Mouse (Mus musculus) liver, postnatal 0 days (tissue): ENCODE data around the gene Tmem81.

Source experiments
- CTCF ChIP-seq: sonication (generic); IDR thresholded peaks from 2 replicates; pipeline ENCODE4 v1.5.1; 2016; ENCODE audit warnings: antibody characterized with exemption, low read depth
- EP300 ChIP-seq: IDR thresholded peaks from 2 replicates; pipeline ENCODE4 v1.6.1; 2016; ENCODE audit warnings: antibody characterized with exemption, low read depth, mild to moderate bottlenecking

DNA sequence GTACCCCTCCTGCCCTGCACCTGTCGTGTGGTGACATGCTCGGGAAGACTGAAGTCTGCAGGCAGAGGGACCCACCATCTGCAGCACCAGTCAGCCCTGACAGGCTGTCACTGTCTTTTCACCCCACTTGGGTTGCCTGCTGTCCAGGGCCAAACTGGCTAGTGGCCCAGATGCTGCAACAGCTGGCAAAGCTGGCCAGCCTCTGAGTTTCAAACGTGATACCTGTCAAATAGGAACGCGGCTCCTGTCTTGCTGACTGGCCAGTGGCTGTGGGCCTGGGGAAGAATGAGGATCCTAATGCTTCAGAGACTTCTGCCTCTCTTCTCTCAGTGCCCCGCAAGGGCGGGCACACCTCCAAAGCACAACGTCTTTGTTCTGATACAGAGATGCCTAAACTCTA is 37.8 kb downstream of the Tmem81 start:
- TF ChIP-seq CTCF (no peak), EP300 (no peak)
